Mouse (Mus musculus) urinary bladder, postnatal 10 days (tissue): ENCODE measurements around the gene Aspdh.

Source experiments
- DNase-seq: peaks from one replicate; pipeline ENCODE4 v3.0.0; 2022; ENCODE audit warnings: low spot score

Gene Aspdh

DNA sequence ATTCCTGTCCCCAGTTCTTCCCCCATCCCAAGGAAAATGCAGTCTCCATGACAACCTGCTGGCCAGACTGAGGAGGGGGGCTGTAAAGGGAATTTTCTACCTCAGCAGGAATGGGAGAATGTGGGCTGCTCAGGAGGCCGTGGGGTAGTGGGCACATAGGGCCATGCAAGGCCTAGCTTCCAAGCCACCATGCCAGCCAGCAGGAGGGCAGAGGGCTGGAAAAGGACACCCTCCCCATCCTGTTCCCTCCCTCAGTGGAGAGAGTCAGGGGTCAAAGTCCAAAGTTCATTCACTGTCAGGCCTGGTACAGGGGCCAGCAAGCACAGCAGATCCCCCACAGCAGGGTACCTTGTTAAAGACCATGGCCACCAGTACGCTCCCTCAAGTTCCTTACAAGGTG is at the start of gene Aspdh:
Gene Aspdh (plus strand): TSS at position 281 of the 400 bp plus-strand sequence.
- DNase-seq, result no peak

DNA sequence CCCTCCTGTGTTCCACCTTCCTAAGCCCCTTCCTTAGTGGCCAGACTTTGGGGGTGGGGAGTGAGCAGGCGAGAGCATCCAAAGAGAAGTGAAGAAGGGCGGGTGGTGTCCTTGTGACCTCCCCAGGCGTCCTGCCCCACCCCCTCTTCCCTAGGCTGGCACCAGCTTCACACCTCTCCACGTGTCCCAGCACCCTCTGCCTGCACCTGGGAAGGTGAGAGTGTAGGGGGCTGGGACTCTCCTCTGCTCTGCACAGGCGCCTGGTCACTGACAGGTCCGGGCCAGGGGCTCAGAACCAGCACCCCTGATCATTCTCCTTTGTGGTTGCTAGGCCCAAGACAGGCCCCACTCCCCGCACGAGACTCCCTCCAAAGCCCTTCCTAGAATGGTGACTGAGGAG is 37.5 kb upstream of the Aspdh start:
- no peak for DNase-seq

DNA sequence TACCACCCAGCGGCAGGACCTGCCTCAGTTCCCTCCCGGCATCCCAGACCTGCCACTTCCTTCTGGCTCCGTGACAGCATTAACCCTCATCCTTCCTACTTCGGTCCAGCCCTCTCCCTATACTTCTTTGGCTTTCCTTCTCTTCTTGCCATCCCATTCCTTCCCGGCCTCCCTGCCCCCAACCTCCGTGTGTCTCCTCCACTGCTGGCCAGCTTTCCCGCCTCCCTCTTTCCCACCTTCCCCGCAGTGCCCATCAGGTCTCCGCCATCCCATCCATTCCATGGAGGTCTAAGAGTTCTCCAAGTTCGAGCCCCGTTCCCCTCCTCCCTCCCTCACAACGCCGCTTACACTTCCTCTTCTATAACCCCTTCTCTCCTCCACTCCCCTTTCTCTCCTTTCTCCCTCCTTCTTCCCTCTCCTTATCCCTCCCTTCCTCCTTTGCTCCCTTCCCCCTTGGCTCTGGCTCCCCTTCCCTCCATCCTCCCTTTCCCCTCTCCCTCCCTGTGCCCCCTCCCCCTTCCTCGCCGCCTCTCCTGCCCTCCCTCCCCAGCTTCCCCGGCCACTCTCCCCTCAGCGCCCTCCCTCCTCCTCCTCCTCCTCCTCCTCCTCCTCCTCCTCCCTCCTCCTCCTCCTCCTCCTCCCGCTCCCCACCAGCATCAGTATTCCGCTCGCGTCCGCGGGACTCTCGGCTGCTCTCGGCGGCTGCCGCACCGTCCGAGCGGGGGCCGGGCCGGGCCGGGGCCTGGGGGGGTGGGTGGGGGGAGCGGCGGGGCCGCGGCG is 36.8 kb upstream of the Aspdh start:
- no peak for DNase-seq

DNA sequence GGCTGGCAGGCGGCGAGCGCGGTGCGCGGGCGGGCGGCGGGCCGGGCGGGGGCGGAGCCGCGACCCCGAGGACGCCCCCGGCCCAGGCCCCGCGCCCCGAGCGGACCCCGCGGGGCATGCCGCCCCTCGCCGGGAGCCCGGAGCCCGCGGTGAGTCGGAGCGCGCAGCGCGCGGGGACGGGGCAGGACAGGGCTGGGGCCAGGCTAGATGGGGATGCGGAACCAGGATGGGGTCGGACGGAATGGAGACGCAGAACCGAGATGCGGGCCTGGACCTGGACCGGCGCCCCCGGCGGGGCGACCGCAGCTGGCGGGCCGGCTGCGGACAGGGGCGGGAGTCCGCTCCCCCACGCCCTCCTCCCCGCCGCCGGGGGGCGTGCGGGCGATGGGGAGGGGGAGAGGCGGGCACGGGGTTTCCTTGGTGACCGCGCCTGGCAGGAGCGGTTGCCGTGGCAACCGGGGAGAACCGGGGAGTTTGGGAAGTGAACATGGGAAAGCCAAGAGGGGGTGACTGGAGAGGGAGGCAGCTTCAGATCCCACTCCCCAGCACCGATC is 36.1 kb upstream of the Aspdh start, which contains the start of gene Lrrc4b:
Gene Lrrc4b (plus strand): TSS at position 51 of the 554 bp plus-strand sequence.
- no peak for DNase-seq

DNA sequence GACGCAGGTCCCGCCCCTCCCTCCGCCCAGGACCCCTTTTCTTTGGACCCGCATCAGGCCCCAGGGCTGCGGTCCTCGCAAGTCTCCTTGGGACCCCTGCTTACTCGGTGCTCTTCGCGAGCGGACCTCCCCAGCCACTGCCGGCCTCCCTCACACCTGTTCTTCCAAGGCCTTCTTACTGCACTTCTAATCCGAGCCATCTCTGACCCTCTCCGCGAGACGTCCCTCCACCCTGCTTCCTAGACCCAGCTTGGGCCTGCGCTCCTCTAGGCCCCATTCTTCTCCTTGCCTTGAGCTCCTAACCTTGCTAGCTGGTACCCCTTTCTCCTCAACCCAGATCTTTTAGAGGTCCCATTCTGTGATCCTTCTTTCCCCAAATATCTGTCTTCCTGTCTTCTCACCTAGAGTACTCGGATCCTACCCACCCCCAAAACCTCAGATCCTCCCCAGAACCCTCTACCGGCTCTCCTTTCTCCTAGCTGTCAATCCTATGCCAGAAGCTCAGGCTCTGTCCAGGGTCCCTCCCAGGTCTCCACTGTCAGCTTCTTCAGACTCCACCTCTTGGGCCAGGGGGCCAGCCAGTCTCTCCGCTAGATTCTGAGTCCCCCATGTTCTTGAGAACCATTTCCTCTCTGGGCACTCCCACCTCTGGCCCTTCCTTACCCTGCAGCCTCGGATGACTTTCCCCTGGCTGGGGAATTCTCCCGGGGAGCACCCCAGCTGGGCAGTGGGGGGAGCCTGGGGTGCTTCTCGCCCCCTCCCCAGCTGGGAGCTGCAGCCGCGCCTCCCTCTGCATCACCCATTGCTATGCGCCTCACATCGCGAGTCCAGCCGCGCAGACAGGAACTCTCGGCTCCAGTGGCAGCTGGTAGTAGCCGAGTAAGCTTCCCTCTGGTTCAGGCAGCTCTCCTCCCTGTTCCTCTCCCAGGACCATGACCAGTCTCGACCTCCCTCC is 35.4 kb upstream of the Aspdh start:
- no peak for DNase-seq

DNA sequence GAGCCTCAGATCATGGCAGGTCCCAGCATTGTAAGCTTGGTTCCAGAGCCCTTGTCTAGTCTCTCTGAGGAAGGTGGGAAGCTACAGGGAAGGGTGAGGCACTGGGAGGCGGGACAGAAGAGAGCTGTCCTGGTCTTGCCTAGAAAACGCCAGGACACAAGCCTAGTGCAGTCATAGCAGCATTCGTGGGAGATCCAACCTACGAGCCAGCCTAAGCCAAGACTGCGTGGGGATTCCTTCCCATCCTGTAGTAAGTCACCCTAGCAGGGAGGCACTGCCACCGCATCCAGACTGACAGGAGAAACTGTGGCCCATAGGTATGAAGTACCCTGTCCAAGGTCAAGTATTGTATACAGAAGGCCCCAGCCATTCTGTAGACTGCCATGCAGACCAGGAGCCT is 32.6 kb upstream of the Aspdh start:
- no peak for DNase-seq

DNA sequence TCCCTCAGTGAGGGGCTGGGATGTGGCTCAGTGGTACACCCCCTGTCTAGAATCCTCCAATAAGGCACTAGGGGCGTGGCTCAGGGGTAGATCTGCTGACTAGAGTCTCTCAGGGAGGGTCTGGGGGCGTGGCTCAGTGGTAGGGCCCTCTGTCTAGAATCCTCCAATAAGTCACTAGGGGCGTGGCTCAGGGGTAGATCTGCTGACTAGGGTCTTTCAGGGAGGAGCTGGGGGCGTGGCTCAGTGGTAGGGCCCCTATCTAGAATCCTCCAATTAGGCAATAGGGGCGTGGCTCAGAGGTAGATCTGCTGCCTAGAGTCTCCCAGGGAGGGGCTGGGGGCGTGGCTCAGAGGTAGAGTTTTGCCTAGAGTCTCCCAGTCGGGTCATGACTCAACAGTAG is 31.8 kb upstream of the Aspdh start:
- no peak for DNase-seq

DNA sequence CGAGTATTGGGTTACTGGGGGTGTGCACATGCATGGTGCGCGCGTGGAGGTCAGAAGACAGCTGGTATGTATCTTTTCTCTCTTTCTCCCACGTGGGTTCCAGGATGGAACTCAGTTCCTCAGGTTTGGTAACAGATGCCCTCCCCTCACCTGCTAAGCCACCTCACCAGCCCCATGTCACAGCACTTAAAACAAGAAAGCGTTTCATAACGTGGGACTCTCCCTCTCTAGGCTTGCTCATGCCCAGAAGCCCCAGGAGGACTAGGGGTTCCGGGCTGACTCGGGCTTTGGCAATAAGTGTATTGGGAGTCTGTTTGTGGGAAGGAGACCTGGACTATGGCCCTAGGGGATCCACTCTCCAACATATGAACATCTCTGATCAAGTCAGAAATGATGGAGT is 31.1 kb upstream of the Aspdh start:
- no peak for DNase-seq

DNA sequence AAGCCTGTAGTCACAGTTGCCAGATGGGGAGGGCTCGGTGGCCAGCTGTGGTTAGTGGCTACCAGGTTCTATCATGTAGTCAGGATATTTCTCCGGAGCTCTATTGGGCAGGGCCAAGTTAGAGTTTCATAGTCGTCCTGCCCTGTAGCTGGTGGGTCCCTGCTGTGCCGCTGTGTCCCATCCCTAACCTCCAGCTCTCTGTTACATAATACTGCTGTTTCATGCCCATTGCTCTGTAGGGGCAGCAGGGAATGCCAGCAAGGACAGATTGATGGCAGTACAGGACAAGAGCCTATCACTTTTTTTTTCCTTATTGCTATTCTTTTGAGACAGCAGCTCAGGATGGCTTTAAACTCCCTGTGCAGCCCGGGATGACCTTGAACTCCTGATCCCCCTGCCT is 29.4 kb upstream of the Aspdh start:
- no peak for DNase-seq

DNA sequence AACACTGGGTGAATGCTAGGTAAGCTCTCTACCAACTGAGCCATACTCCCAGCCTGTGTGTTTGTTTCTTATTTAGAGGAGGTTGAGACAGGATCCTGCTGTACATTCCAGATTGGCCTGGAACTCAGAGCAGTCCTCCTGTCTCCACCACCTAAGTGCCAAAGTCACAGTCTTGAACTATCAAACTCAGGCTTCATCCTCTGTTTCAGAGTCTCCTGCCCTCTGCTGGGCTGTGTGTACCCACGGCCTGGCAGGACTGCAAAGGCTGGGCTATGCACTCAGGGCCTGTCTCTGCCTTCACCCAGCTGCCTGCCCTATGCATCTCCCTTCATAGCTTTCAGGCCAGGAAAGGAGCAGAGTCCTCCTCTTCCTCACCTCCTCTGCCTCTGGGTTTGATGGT is 28.9 kb upstream of the Aspdh start:
- DNase-seq, result no peak

DNA sequence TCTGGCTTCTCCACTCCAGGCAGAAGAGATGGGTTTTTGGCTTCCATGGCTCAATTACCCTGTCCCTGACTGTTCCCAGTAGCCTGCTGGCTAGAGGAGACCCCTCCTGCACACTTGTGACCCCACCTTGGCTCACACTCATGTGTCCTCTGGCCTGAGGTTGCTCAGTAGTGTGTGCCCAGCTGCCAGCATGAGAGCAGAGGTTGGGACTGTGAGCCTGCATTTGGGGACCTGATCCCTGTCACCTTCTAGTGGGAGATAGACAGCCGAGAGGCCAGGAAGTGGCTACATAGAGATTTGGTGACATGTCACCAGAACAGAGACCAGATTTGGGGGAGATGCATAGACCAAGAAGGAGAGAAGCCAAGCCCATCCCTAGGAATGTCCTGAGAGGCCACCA is 28.0 kb upstream of the Aspdh start:
- DNase-seq, result no peak

DNA sequence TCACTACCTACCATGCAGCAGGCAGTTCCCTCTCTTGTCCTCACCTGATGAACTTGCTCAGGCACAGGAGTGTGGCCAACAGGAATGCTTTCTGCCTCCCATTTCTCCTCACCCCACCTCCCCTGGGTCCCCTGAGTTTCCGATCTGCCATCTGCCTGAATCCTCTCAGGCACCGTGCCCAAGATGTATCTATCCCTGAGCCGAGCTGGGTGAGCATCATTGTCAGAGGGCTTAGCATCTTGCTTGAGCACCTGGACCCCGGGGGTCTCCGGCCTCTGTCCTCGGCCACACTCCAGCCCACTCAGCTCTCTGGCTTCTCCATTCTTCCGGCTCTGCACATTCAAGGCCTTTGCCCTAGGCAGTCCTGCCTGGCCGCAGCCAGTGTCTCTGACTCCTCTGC is 27.3 kb upstream of the Aspdh start:
- DNase-seq, result no peak

DNA sequence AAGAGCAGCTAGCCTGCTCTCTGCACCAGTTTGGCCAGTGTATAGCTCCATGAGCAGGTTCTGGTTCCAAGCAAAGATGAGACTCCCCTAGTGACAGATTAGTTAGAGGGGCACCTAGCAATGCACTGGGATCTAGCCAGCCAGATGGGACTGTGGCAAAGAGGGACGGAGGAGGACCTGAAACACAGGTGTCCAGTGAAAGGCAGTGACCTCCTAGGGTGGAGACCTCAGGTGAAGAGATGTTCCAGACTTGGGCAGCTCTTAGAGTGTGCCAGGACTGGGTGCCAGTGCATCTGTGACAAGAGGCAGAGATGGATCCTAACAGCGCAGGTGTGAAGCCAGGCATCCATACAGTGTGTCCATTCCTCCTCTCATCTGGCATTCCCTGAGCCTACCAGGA is 25.5 kb upstream of the Aspdh start:
- DNase-seq, result no peak

DNA sequence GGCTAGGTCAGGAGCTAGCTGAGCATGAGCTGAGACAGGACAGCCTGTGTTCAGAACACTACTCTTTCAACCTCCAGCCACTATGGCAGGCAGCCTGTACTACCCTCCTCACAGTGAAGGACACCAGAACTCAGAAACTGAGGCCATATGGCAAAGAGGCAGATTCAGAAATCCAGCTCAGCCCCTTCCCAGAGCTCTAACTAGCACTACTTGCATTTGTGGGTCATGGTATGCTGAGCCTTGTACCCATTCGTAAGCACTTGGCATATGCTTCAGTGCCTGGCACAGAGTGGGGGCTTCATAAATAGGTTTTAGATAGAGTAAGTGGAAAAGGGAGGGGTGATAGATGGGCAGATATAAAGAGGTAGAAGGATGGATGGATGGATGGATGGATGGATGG is 24.7 kb upstream of the Aspdh start:
- no peak for DNase-seq

DNA sequence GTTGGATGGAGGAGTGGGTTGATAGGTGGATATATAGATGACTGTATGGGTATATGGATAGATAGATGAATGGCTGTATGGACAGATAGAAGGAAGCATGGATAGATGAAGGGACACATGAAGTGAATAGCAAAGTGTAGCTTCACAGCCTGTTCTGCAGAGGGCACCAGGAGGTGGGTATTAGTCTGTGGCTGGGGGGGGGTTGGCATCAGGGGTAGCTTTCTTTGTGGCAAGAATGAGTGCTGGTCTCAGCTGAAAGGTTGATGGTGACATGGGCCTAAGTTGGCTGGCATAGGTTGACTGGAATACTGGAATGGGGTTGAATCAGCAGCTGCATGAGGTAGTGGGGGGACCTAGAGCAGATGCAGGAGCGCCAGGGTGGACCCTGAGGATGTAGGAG is 24.0 kb upstream of the Aspdh start:
- no peak for DNase-seq

DNA sequence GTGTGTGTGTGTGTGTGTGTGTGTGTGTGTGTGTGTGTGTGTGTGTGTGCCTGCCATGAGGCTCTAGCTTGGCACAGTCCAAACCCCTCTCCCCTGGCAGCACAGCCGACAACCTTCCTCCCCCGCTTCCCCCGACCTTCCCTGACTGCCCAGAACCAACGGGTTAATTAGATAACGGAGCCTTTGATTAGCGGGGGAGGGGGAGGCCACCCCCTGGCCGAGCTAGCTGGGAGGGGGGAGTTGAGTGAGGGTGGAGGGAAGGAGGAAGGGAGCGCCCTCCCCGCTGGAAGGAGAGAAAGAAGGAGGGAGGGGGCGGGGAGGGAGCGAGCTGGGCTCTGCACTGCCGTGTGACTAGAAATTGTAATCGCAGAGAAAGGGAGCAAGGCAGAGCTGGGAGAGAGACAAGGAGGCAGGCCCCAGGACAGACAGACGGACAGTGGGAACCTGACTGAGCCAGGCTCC is 23.5 kb upstream of the Aspdh start:
- DNase-seq, result no peak

DNA sequence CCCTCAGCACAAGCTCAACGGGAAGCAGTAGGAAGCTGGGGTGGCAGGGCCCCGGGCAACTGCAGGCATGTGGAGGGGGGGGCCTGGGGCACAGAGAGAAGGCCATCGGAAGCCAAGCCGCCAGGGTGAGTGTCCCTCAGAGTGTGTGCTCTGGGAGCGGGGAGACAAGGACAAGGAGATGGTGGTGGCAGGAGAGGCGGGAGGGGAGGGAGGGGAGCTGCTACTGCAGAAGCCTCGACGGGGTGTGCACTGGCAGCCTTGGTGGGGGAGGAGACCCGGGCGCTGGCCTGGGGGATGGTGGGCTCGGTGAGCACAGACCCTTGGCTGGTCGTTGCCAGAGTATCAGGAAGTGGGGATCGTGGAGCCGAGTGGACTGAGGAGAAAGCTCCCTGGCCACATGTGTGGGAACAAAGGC is 22.8 kb upstream of the Aspdh start:
- DNase-seq, result no peak

DNA sequence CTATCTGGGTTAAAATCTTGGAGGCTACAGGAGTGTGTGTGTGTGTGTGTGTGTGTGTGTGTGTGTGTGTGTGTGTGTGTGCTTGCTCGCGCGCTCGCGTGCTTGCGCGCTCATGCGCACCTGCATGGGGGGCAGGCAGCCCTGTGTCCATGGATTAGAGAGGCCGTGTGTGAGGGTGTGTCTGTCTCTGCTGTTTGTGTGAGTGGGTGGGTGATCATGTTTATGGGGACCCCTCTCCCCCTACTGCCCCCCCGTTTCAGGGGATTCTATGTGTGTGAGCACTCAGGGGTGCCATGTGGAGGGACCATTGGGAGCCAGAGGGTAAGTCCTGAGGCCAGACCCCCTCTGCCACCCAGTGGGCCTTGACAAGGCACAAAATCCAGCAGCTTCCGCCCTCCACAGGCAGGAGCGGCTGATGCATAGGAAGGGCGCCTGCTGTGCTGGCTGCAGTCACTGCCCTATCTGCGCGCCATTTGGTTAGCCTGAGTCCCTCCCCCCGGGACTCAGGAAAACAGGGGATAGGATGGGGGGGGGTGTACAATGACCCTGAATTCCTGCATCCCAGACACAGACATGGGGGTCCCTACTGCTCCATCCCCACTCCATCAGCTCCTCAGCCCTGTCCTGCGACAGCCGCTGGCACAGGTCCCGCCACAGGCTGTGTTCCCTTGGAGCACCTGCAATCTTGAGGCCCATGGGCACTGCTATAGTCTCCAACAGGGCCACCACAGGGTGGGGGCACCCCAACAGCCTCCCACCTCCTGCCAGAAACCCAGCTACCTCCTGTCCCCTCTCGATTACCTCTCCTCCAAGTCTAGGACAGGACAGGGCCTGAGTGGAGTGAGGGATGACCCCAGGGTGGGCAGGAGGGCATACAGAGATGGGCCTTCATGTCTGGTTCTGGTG is 21.7 kb upstream of the Aspdh start:
- DNase-seq, result no peak

DNA sequence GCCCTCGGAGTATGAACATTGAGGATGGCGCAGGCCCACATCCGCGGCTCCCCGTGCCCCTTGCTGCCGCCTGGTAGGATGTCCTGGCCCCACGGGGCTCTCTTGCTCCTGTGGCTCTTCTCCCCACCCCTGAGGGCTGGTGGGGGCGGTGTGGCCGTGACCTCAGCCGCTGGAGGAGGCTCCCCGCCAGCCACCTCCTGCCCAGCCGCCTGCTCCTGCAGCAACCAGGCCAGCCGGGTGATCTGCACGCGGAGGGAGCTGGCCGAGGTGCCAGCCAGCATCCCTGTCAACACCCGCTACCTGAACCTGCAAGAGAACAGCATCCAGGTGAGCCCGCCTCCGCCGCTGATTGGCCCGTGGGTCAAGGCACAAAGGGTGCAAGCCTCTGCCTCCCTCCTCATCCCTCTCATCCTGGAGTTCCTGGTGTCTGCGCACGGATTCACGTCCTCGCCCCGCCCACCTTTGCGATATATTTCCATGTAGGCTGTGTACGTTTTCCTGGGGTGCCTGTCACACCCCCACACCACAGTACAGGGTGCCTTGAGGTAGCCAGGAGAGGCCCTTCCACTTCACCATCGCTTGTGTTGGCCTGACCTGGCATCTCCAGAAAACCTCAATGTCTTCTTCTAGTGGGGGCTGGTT is 20.2 kb upstream of the Aspdh start:
- no peak for DNase-seq

DNA sequence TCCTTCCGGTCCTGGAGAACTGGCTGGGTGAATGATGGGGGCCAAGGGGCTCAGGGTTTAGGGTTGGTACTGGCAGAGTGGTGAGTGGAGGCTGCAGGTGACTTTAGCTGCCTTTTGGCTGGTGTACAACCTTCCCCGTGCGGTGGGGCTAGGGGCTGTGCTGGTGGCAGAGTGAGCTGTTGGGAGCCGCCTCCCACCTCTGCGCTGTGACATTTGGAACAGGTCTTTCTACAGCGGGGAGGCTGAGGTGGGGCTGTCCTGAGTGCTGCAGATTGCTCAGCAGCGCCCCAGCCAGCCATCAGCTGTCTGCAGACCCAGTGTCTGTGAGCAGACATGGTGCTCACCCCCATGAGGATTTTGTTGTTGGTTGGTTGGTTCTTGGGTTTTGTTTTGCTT is 19.7 kb upstream of the Aspdh start:
- no peak for DNase-seq
